Mouse (Mus musculus) left cerebral cortex, adult 18-20 months (tissue): ENCODE measurements around the gene Jazf1. TPM values are rescaled to one million over a fixed set of nuclear protein-coding genes. Genes with fewer than 3 reads are reported as not detected.

Experiments
- total RNA-seq, 2 experiments: library from RNA; stranded (reverse); gene quantifications; 2 replicates each; pipeline ENCODE4 v1.2.3; 2021

Gene Jazf1
- total RNA-seq, 2 experiments from 2014 or later, result 27.8 to 28.1 TPM

Other genes with a start within 250 kb of the Jazf1 start
- gene Creb5, start 218.6 kb upstream of the Jazf1 start, total RNA-seq, result 1 to 10 TPM; 2.5 to 2.7 TPM